Mouse (Mus musculus): ENCODE data around the gene Ankrd50. TPM values are rescaled to one million over a fixed set of nuclear protein-coding genes. Genes with fewer than 3 reads are reported as not detected.

Gene Ankrd50
- total RNA-seq, 2 experiments from 2014 or later: 1.5 to 4.6 TPM

DNA sequence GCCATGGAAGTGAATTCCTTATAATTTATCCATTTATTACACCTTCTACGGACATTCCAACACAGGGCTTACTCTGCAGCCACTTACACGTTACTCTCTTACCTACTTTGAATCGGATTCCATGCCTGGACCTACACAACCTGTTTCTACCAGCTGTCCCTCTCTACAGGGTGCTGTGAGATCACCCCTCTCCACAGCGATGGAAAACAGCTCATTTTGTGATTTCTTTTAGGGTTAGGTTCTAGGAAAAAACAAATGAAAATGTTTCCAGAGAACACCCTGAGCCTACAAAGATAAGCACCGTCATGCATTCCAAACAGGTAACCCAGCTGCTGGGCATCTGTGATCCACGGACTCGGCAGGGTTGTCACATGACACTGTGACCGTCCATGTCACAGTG is 16.5 kb downstream of the Ankrd50 start:
- no peak for ATAC-seq (replicated peaks; ENCODE audit: low FRiP score, poor library complexity, severe bottlenecking)

DNA sequence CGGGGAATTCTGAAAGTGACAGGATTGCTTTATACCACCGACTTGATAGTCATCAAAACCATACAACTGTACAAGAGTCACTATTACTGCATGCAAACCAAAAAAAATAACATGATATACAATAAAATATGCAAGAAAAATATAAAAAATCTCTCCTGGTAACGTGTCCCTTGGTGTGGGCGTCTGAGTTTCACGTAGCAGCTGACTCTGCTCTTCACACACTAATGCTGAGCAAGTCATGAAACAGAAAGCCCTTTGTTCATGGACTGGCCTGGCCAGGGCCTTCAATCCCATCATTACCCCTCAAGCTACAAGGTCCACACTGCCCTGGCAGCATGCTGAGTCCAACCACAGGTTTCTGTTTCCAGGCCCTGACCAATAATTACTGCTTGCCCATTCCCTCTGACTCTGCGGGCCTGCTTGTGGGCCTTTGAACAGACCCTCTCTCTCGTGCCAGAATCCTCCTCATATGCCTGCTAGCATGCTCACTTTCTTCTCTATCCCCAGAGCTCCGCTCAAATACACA is 17.7 kb downstream of the Ankrd50 start:
- no peak for ATAC-seq (replicated peaks; ENCODE audit: low FRiP score, poor library complexity, severe bottlenecking)

DNA sequence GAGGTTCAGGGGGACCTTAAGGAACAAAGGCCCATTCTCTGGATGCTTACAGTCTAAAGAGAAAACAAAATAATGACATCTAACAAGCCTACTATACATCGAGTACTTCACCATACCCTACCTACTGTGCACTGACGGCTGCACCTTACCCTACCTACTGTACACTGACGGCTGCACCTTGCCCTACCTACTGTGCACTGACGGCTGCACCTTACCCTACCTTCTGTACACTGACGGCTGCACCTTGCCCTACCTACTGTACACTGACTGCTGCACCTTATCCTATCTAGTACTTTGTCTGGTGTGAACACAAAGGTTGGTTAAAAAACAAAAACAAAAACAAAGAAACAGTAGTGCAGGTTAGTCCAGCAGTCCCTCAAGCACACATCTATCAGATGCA is 18.5 kb downstream of the Ankrd50 start:
- ATAC-seq (replicated peaks; ENCODE audit: low FRiP score, poor library complexity, severe bottlenecking): no peak

- no peak for ATAC-seq (replicated peaks; ENCODE audit: low FRiP score, poor library complexity, severe bottlenecking)
Observed at GRCm38 (mm10) chr3:38463149-38463548, 21.5 kb downstream of the Ankrd50 start.

GRCm38 (mm10) chr3:38461742-38462141 is 22.9 kb downstream of the Ankrd50 start:
- ATAC-seq (replicated peaks; ENCODE audit: low FRiP score, poor library complexity, severe bottlenecking): no peak

- ATAC-seq (replicated peaks; ENCODE audit: low FRiP score, poor library complexity, severe bottlenecking): no peak
Observed at GRCm38 (mm10) chr3:38460250-38460624, 24.4 kb downstream of the Ankrd50 start.

DNA sequence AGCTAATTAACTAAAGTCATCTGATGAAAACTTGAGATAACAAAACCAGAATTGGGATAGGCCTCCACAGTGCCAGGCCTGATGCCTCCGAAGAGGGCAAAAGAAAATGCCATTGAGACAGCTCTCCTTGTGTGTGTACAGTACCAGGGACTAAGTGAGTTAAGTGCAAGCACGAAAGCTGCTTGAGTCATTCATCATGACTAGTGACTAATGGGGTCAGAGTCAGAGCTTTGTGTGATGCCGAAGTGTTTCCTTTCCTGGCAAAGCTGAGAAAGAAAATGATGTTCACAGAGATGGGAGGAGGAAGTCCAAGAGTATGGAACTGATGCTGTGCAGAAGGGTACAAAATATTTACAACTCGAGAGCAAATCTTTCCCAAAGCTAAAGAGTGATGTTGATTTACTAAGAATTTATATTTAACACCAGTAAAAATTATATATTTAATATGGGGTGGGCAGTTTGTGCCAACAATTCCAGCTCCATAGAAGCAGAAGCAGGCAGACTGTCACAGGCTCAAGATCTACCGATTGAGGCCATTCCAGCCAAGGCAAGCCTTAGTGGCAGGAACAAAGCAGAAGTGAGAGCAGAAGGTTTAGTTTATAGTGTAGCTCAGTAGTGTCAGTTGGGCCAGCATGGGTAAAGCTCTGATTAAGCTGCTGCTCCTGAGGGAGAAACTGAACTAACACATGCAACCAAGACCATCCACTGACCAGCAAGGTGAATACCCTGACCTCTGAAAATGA is 25.0 kb downstream of the Ankrd50 start:
- no peak for ATAC-seq (replicated peaks; ENCODE audit: low FRiP score, poor library complexity, severe bottlenecking)

- no peak for ATAC-seq (replicated peaks; ENCODE audit: low FRiP score, poor library complexity, severe bottlenecking)
Observed at GRCm38 (mm10) chr3:38457041-38457440, 27.6 kb downstream of the Ankrd50 start.

DNA sequence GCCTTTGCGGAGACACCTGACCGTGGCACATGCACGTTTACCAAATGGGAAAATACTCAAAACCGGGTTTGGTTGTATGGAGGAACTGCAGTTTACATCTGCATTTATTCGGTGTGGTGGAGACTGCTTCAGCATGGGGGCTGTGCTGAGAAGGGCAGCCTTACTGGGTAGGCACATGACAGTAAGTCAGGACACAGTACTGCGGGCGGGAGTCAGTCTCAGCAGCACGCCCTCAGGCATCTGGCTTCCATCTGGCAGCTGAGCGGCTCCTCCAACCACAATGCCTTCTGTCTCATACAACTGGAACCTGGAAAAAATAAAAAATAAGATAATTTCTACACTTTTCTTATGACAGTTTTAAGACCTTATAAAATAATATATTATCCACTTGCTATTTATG is 32.4 kb downstream of the Ankrd50 start:
- no peak for ATAC-seq (replicated peaks; ENCODE audit: low FRiP score, poor library complexity, severe bottlenecking)

DNA sequence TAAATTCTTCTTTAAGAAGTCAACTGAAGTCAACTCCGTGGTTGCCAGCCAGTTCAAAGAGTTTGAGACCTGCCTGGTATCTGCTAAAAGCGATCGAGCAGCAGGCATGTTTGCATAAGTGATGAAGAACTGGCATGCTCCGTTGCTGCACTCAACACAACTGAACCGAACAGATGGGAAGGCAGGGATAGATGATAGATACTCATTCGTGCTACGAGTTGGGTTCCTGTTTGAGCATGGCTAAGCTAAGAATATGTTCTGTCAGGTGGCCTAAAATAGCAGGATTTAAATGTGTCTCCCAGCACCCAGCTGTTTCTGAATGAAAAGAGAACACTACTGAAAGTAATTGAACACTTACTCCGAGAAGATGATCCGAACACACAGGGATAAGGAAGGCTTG is 38.1 kb downstream of the Ankrd50 start:
- no peak for ATAC-seq (replicated peaks; ENCODE audit: low FRiP score, poor library complexity, severe bottlenecking)

DNA sequence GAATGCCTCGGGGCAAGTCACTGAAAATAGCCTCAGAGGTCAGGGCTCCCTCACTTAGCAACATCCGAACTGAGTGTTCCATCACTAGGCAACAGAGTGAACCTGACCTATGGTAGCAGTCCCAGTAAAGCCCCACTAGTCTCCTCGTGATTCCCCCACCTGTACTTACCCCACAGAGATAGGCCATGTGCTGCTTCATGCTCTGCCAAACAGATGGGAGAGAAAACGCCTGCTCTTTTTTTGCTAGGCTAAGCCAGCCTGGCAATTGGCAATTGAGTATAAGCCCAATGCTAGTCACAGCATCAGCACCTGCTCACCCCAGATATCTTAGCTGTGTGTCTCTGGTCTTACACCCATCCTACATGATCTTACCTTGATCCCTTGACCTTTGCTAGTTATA is 40.8 kb downstream of the Ankrd50 start:
- no peak for ATAC-seq (replicated peaks; ENCODE audit: low FRiP score, poor library complexity, severe bottlenecking)

- ATAC-seq (replicated peaks; ENCODE audit: low FRiP score, poor library complexity, severe bottlenecking): no peak
Observed at GRCm38 (mm10) chr3:38440564-38440991, 44.1 kb downstream of the Ankrd50 start.

DNA sequence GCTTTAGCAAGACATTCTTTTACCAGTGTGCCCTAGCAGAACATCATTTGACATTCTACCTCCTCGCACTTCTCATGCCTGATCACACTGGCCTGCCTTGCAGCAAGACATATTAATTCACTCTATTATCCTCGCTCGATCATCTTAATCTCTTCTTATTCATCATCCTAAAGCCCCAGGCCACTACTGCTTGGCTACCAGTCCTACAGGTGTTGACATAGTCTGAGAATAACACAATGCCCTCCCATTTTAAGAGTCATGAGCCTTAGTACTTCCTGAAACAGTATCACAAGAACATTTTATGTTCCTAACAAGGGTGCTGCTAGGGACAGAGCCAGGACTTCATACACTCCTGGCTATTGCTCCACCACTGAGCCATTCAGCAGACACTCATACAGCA is 48.0 kb downstream of the Ankrd50 start:
- ATAC-seq (replicated peaks; ENCODE audit: low FRiP score, poor library complexity, severe bottlenecking): no peak

GRCm38 (mm10) chr3:38435828-38436227 is 48.8 kb downstream of the Ankrd50 start:
- no peak for ATAC-seq (replicated peaks; ENCODE audit: low FRiP score, poor library complexity, severe bottlenecking)

- ATAC-seq (replicated peaks; ENCODE audit: low FRiP score, poor library complexity, severe bottlenecking): no peak
Observed at GRCm38 (mm10) chr3:38434486-38434885, 50.2 kb downstream of the Ankrd50 start.

DNA sequence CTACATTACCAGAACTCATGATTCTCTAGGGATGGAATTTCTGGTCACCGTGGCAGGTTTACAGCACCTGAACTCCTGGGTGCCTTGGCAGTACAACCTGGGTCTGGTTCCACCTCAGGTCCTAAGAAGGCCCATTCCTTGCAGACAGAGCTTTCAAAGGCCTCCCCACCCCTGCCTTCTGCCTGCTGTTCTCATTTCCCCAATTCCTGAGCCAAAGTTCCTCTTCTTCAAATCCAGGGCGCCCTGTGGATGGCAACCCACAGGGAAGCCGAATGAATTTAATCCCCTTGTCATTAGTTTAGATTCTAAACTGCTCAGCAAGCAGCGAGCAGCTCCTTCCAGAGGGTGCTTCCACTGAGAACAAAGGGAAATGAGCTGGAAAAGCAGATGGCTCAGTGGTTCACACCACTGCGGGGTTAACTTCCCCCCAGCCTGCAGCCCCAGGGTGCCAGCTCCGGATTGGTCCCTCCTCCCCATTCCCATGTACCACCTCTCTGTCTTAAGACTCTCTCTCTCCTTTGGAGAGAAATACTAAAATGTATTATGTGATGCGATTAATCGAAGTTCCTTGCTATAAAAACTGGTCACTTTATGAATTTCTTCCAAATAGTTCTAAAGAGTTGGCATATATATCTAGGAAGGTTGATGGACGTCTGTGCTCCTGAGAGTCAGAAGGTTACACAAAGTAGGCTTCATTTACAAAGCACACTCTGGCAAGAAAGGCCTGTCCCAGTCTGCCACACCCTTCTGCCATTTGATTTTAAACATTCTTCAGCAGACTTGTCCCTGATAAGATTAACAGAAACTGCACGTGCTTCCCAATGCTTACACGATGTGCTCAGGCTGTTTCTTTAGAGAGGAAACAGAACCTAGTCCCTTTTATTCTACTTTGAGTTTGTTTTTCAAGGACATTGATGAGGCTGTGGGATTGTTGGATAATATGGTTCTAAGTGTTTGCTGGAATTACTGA is 50.9 kb downstream of the Ankrd50 start:
- ATAC-seq (replicated peaks; ENCODE audit: low FRiP score, poor library complexity, severe bottlenecking): no peak

GRCm38 (mm10) chr3:38431461-38431860 is 53.2 kb downstream of the Ankrd50 start:
- no peak for ATAC-seq (replicated peaks; ENCODE audit: low FRiP score, poor library complexity, severe bottlenecking)

DNA sequence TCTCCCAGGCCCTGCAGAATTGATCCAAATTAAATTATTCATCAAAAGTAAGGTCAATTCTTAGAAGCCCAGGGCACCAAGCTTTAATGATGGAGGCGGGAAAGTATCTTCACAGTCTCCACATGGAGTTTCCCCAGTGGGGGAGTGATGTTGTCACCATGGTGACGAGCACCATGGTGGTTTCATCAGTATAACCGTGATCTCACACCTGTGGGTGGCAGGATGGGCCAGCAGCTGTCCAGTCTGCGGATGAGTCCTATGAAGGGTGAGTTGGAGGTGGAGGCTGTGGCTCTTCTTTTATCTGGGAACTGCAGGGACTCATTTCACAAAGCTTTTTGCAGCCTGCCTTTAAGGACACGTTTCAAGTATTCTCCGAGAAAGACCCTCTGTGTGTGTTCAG is 53.6 kb downstream of the Ankrd50 start:
- ATAC-seq (replicated peaks; ENCODE audit: low FRiP score, poor library complexity, severe bottlenecking): no peak

GRCm38 (mm10) chr3:38427200-38427599 is 57.4 kb downstream of the Ankrd50 start:
- ATAC-seq (replicated peaks; ENCODE audit: low FRiP score, poor library complexity, severe bottlenecking): no peak

DNA sequence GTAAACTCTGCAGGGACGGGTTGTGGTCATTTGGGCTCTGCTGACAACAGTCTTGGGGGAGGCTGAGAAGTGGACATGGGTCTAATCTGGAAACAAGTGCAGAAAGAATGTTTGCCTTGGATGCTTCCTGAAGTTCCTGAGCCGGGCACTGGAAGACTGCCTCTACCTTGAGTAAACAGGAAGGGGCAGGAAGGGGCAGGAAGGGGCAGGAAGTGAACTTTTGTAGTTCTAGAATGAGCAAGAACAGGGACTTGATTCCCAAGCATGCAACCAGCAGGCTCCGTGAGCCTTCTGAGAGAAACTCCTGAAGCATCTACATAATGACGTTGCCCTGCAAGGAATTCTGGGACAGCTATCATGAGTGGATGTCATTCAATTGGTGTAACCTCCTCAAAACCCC is 60.7 kb downstream of the Ankrd50 start:
- no peak for ATAC-seq (replicated peaks; ENCODE audit: low FRiP score, poor library complexity, severe bottlenecking)

- no peak for ATAC-seq (replicated peaks; ENCODE audit: low FRiP score, poor library complexity, severe bottlenecking)
Observed at GRCm38 (mm10) chr3:38419896-38420295, 64.7 kb downstream of the Ankrd50 start.
